Mouse (Mus musculus) Patski (cell line): Measurements from ENCODE around the gene Rbm15b. TPM values are rescaled to one million over a fixed set of nuclear protein-coding genes. Genes with fewer than 3 reads are reported as not detected.

Experiments
- ATAC-seq: fragments of 100-300 bp; one replicate; pipeline ENCODE4 v1.8.0; 2021
- CTCF ChIA-PET: fragments of 350-600 bp; sonication (Branson Sonifier 250); formaldehyde crosslinking; loops from one replicate; lab custom pipeline; 2022; ENCODE audit warnings: inconsistent platforms; lab: Charles Lee
- POLR2A ChIA-PET: fragments of 350-600 bp; sonication (Branson Sonifier 250); formaldehyde crosslinking; loops from one replicate; lab custom pipeline; 2022; ENCODE audit warnings: antibody characterized with exemption, inconsistent platforms; lab: Charles Lee
- DNase-seq: peaks from one replicate; pipeline ENCODE4 v3.0.0-alpha.2; 2011; ENCODE audit warnings: low read depth, low spot score
- H3K27me3 ChIP-seq: fragments of 371-371 bp; one replicate; pipeline ENCODE4 v1.5.1; 2021
- CTCF ChIP-seq: fragments of 100-300 bp; IDR thresholded peaks from one replicate; pipeline ENCODE4 v1.5.1; 2021
- in situ Hi-C: fragments of 300-500 bp; cut with MboI; formaldehyde crosslinking; loops from 3 replicates; pipeline ENCODE4 v1.11.1; 2018; ENCODE audit warnings: low pct_unique_long_range_greater_than_20kb, mixed read lengths
- polyA plus RNA-seq: library from polyadenylated mRNA; unstranded; gene quantifications from one replicate; pipeline ENCODE4 v1.2.3, GENCODE M21; 2021

The Rbm15b gene
- polyA plus RNA-seq, 1 experiment from 2014 or later = 45.3 TPM

- CTCF ChIA-PET = interaction anchor here (0.6 kb wide), 1 partner anchor 172 kb away, joined by 3 read pairs; no protein-coding TSS in a partner anchor
- ATAC-seq = peak; percentile 24
- in situ Hi-C loops = no loop called here
- H3K27me3 ChIP-seq = no peaks in the 10 kb centered on the region
- POLR2A ChIA-PET = no interaction called here
- DNase-seq = no peak
- TF ChIP-seq CTCF = no peak
Observed at GRCm38 (mm10) chr9:106885901-106886731, 1.1 kb downstream of the Rbm15b start.

DNA sequence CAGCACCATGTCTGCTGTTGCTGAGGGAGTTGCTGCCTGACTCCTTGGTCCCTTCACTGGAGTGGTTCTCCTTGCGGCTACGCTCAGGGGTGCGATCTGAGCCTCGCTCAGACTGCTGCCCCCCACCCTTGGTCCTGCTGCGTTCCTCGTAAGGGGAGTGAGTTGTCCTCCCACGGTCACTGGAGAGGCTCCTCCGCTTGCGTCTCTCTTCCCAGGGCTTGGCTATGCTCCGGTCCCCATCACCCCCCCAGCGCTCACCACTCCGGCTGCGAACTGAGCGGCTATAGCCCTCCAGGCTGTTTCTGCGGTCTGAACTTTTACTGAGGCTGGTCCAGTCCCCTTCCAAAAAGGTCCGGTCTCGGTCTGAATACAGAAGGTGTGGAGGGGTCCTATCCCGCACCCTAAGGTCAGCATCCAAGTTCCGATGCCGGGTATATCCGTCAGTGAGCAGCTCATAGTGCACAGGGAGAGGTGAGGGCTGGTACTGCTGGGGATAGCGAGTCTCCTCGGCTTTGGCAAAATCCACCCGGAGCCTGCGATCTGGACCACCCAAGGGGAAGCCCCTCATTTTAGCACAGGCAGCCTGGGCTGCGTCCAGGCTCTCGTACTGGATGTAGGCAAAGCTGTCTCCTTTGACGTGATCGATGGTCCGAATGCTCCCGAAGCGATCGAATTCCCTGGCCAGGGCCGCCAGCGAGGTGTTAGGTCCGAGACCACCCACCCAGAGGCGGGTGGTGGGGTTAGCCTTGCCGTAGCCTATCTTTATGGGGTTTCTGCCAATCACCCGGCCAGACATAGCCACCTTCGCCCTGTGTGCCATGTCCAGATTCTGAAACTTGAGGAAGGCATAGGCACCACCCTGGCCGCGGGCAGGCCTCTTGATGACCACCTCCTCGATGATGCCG is 2.0 kb downstream of the Rbm15b start:
- DNase-seq (no peak), ATAC-seq (no peak)
- no peak for TF ChIP-seq CTCF
- in situ Hi-C loops = no loop called here
- H3K27me3 ChIP-seq = no peaks in the 10 kb centered on the region
- ChIA-PET CTCF (no interaction called here), POLR2A (no interaction called here)

DNA sequence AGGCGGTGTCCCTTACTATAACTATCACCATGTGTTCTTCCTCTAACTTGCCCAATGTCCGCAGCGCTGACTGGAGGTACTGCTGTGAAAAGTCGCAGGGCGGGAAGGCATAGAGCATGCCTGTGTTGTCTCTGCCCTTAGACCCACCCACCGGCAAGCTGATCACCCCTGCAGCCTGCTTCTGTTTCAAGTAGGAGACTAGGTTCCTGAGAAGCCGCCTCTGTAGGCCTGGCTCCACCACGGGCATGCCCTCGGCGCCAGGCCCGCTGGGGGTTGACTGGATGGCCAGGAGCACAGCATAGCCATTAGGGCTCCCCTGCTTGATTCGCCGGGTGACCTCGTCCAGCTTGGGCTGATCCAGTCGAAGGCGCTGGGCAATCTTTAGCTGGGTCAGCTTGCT is 2.9 kb downstream of the Rbm15b start:
- H3K27me3 ChIP-seq = no peaks in the 10 kb centered on the region
- no peak for DNase-seq
- ChIA-PET POLR2A (no interaction called here), CTCF (no interaction called here)
- no peak for TF ChIP-seq CTCF
- in situ Hi-C loops = no loop called here
- no peak for ATAC-seq

- ATAC-seq = no peak
- in situ Hi-C loops = no loop called here
Observed at GRCm38 (mm10) chr9:106883085-106883484, 4.1 kb downstream of the Rbm15b start.

GRCm38 (mm10) chr9:106882176-106882575 is 5.1 kb downstream of the Rbm15b start:
- TF ChIP-seq CTCF = no peak
- in situ Hi-C loops = no loop called here
- ATAC-seq = no peak
- no peak for DNase-seq
- CTCF ChIA-PET = no interaction called here
- H3K27me3 ChIP-seq = no peaks in the 10 kb centered on the region
- POLR2A ChIA-PET = no interaction called here

More at GRCm38 (mm10) chr9:106883085-106883484, 4.1 kb downstream of the Rbm15b start:
- H3K27me3 ChIP-seq = no peaks in the 10 kb centered on the region
- DNase-seq = no peak
- ChIA-PET POLR2A (no interaction called here), CTCF (no interaction called here)
- no peak for TF ChIP-seq CTCF

- H3K27me3 ChIP-seq = no peaks in the 10 kb centered on the region
- no peak for TF ChIP-seq CTCF
- ATAC-seq (no peak), DNase-seq (no peak)
- ChIA-PET POLR2A (no interaction called here), CTCF (no interaction called here)
- in situ Hi-C loops = no loop called here
Observed at GRCm38 (mm10) chr9:106881071-106881755, 6.0 kb downstream of the Rbm15b start.

DNA sequence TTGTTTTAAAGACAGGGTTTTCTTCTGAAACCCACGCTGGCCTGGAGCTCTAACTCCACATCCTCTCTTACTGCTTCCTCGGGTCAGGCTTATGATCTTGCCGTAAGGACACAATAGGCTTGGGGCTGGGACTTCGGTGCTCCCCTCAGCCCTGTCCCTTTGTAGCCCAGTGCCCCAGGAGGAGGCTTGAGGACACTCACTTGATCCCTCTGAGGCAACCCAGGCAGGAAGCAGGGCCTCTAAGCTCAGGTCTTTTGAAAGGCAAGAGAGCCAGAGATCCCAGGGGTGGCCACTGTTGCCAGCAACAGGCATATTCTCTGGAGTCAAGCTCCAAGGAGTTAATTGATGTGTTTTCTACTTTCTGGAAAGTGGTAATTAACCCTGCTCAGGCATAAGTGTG is 7.8 kb downstream of the Rbm15b start:
- DNase-seq = no peak
- ChIA-PET CTCF (interaction anchor here (1.0 to 1.2 kb wide), 2 partner anchors 10 to 41 kb away, joined by 3 read pairs; no protein-coding TSS in a partner anchor), POLR2A (no interaction called here)
- in situ Hi-C loops = no loop called here
- TF ChIP-seq CTCF = no peak
- no peak for ATAC-seq
- no peaks in the 10 kb centered on the region for H3K27me3 ChIP-seq

GRCm38 (mm10) chr9:106876666-106877065 is 10.6 kb downstream of the Rbm15b start:
- in situ Hi-C loops = no loop called here
- no peaks in the 10 kb centered on the region for H3K27me3 ChIP-seq
- DNase-seq (no peak), ATAC-seq (no peak)
- CTCF ChIA-PET = interaction anchor here (1.1 kb wide), 1 partner anchor 49 kb away, joined by 3 read pairs; no protein-coding TSS in a partner anchor
- TF ChIP-seq CTCF = no peak
- POLR2A ChIA-PET = no interaction called here

- CTCF ChIA-PET = no interaction called here
- ATAC-seq (no peak), DNase-seq (no peak)
- TF ChIP-seq CTCF = no peak
- POLR2A ChIA-PET = no interaction called here
- in situ Hi-C loops = no loop called here
- no peaks in the 10 kb centered on the region for H3K27me3 ChIP-seq
Observed at GRCm38 (mm10) chr9:106874216-106874615, 13.0 kb downstream of the Rbm15b start.

- in situ Hi-C loops = no loop called here
- POLR2A ChIA-PET = no interaction called here
- no peak for ATAC-seq
Observed at GRCm38 (mm10) chr9:106858036-106858435, 29.2 kb downstream of the Rbm15b start.

More at GRCm38 (mm10) chr9:106858036-106858435, 29.2 kb downstream of the Rbm15b start:
- no peak for DNase-seq
- no peaks in the 10 kb centered on the region for H3K27me3 ChIP-seq
- TF ChIP-seq CTCF = no peak
- CTCF ChIA-PET = interaction anchor here (1.0 kb wide), 1 partner anchor 14 kb away, joined by 3 read pairs; no protein-coding TSS in a partner anchor
